Mouse (Mus musculus) kidney, embryonic 15.5 days (tissue): ENCODE results near the gene Tex26. TPM values are rescaled to one million over a fixed set of nuclear protein-coding genes. Genes with fewer than 3 reads are reported as not detected.
A peak's percentile ranks its signal among the peaks of the same experiment; 100 is the strongest.

Experiments
- ATAC-seq: fragments of 200-750 bp; cut with Nextera tagmentation; replicated peaks from 2 replicates; pipeline ENCODE4 v1.8.0; 2017; ENCODE audit warnings: moderate TSS enrichment; ENCODE audit not compliant: low FRiP score
- H3K27ac ChIP-seq: fragments of 300-500 bp; sonication (generic); 2 replicates; pipeline ENCODE4 v1.5.1; 2015; ENCODE audit warnings: mild to moderate bottlenecking, inconsistent platforms
- H3K27me3 ChIP-seq: fragments of 300-500 bp; sonication (generic); 2 replicates; pipeline ENCODE4 v1.6.1; 2015; ENCODE audit warnings: inconsistent platforms
- H3K36me3 ChIP-seq: fragments of 300-500 bp; sonication (generic); 2 replicates; pipeline ENCODE4 v1.6.1; 2015; ENCODE audit warnings: inconsistent platforms
- H3K4me1 ChIP-seq: fragments of 300-500 bp; sonication (generic); 2 replicates; pipeline ENCODE4 v1.6.1; 2015; ENCODE audit warnings: inconsistent platforms
- H3K4me2 ChIP-seq: fragments of 300-500 bp; sonication (generic); 2 replicates; pipeline ENCODE4 v1.6.1; 2015; ENCODE audit warnings: moderate library complexity, mild to moderate bottlenecking, inconsistent platforms
- H3K4me3 ChIP-seq: fragments of 300-500 bp; sonication (generic); replicated peaks from 2 replicates; pipeline ENCODE4 v1.5.1; 2015; ENCODE audit warnings: mild to moderate bottlenecking, inconsistent platforms
- H3K9ac ChIP-seq: fragments of 300-500 bp; sonication (generic); 2 replicates; pipeline ENCODE4 v1.6.1; 2015; ENCODE audit warnings: mild to moderate bottlenecking, inconsistent platforms
- H3K9me3 ChIP-seq: fragments of 300-500 bp; sonication (generic); replicated peaks from 2 replicates; pipeline ENCODE4 v1.6.1; 2016; ENCODE audit warnings: inconsistent platforms
- WGBS: fragments of 180-500 bp; shearing (Covaris S2); methylation state at CpG from one replicate; pipeline ENCODE4 v1.1.7; 2015; ENCODE audit warnings: mixed read lengths; 5-methylcytosine and 5-hydroxymethylcytosine counted together
- polyA plus RNA-seq: library from polyadenylated mRNA; unstranded; fragments of >200 nt; fragmentation: Nextera tagmentation; extraction: Ambion mirVana; gene quantifications from 2 replicates; pipeline ENCODE4 v1.2.1, GENCODE M21; 2015

Tex26 gene
- polyA plus RNA-seq, 1 experiment from 2014 or later = 0.26 TPM

DNA sequence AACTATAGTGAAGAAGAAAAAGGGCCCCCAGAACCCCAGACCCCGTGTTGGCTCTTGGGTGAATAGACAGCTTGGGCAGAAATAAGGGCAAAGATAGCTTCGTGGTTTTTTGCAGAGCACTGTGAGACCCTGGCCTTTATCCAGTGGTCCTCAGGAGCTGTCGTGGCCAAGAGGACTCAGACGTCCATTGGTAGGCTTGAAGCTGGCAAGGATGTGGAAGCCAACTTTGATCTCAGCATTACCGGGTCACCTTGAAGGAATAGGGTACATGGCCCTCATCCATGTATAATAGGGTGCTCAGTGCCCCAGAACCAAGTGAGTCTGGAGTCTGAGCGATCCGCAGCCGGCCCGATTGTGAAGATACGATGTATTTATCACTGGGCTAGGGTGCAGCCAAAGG is 26.8 kb upstream of the Tex26 start:
- Histone ChIP-seq H3K4me2 (no peak overlapping the region), H3K4me3 (no peak overlapping the region), H3K27me3 (peaks cover 38% of the 10 kb centered on the region), H3K27ac (no peak overlapping the region), H3K9ac (no peak overlapping the region), H3K4me1 (peaks cover 12% of the 10 kb centered on the region), H3K9me3 (0 out of 2 replicates have a peak, but pooled peaks cover 1% of the 10 kb centered on the region), H3K36me3 (no peaks in the 10 kb centered on the region)
- 87% methylated on average over 10 of the region's 10 CpGs for WGBS
- ATAC-seq = no peak

GRCm38 (mm10) chr5:149414369-149415167 is 24.9 kb upstream of the Tex26 start:
- Histone ChIP-seq H3K4me2 (no peak overlapping the region), H3K27ac (no peak overlapping the region), H3K9me3 (no peaks in the 10 kb centered on the region), H3K36me3 (no peaks in the 10 kb centered on the region), H3K9ac (no peak overlapping the region), H3K4me3 (no peak overlapping the region), H3K4me1 (peaks cover 12% of the 10 kb centered on the region), H3K27me3 (peaks cover 38% of the 10 kb centered on the region)
- WGBS = 78% methylated on average over 9 of the region's 9 CpGs
- no peak for ATAC-seq

GRCm38 (mm10) chr5:149417381-149417780 is 22.1 kb upstream of the Tex26 start:
- H3K4me2 ChIP-seq = no peak overlapping the region
- H3K27ac ChIP-seq = no peak overlapping the region
- no peaks in the 10 kb centered on the region for H3K36me3 ChIP-seq
- no peak overlapping the region for H3K4me3 ChIP-seq
- H3K9me3 ChIP-seq = no peaks in the 10 kb centered on the region
- 93% methylated on average over 4 of the region's 4 CpGs for WGBS
- peaks cover 17% of the 10 kb centered on the region for H3K27me3 ChIP-seq
- ATAC-seq = no peak
- no peak overlapping the region for H3K9ac ChIP-seq
- H3K4me1 ChIP-seq = no peaks in the 10 kb centered on the region

DNA sequence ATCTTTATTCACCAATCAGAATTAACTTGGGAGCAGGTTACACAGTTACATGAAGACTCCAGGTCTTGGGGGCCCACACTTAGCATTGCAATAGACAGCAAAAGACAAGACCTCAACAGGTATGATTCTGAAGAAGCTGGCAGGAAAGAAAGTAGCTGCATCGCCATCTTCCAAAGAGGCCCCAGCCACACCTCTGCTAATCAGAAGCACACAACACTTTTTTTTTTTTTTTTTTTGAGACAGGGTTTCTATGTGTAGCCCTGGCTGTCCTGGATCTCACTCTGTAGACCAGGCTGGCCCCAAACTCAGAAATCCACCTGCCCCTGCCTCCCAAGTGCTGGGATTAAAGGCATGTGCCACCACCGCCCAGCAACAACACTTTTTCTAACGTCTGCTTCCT is 12.9 kb upstream of the Tex26 start:
- Histone ChIP-seq H3K4me3 (no peak overlapping the region), H3K27me3 (no peaks in the 10 kb centered on the region), H3K9me3 (no peaks in the 10 kb centered on the region), H3K27ac (no peak overlapping the region), H3K4me2 (no peak overlapping the region), H3K36me3 (no peaks in the 10 kb centered on the region), H3K4me1 (peaks cover 10% of the 10 kb centered on the region), H3K9ac (no peak overlapping the region)
- ATAC-seq = no peak
- WGBS = 94% methylated on average over 3 of the region's 3 CpGs

DNA sequence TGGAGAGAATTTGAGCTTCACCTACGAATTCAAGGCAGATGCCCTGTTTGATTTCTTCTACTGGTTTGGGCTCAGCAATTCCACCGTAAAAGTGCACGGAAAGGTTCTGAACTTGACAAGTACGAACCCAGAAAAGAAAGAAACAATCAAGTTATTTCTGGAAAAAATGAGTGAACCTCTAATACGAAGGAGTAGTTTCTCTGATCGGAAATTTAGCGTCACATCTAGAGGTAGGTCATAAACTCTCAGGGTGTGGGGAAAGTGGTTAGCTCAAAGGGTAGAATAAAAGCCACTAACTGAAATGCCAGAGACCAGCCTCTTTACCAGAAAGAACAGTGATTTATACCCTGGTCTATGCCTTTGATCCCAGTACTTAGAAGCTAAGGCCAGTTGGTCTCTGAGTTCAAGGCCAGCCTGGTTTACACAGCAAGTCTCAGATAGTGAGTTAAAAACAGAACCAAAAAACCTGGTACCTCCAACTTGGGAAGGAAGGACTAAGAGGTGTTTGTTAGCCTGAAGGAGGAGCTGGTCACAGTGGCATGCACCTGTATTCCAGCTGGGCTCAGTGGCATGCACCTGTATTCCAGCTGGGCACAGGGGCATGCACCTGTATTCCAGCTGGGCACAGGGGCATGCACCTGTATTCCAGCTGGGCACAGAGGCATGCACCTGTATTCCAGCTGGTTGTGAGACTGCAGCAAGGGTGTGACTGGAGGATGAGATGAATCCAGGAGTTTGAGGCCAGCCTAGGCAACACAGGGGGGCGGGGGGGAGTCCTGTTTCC is 12.0 kb upstream of the Tex26 start:
- 94% methylated on average over 8 of the region's 8 CpGs for WGBS
- Histone ChIP-seq H3K27me3 (no peaks in the 10 kb centered on the region), H3K9ac (no peak overlapping the region), H3K36me3 (no peaks in the 10 kb centered on the region), H3K9me3 (no peaks in the 10 kb centered on the region), H3K27ac (no peak overlapping the region), H3K4me1 (peaks cover 10% of the 10 kb centered on the region), H3K4me3 (no peak overlapping the region), H3K4me2 (no peak overlapping the region)
- no peak for ATAC-seq

DNA sequence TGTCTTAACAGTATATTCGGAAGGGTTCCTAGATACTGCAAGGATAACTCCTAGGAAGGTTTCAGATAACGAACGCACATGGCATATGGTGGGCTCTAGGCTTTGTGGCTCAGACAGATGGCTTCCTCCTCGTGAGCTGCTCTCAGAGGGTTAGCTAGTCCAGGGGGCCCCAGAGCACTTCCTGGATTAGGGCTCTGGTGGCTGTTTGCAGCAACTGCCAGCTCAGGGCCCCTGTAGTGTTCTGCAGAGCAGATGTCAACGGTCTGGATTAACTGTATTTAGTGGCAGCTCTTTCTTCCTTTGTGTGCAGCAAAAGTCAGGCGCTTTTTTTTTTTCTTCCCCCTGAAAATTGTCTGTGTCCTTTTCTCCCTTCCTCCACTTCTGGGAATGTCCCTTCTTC is 11.1 kb upstream of the Tex26 start:
- no peaks in the 10 kb centered on the region for H3K9me3 ChIP-seq
- H3K36me3 ChIP-seq = no peaks in the 10 kb centered on the region
- no peak overlapping the region for H3K9ac ChIP-seq
- H3K4me1 ChIP-seq = peaks cover 10% of the 10 kb centered on the region
- H3K27ac ChIP-seq = peak overlapping the region; percentile 47
- 10% methylated on average over 6 of the region's 6 CpGs for WGBS
- no peaks in the 10 kb centered on the region for H3K27me3 ChIP-seq
- ATAC-seq = 0 out of 2 replicates have a peak, but pooled peaks have one; percentile 15
- no peak overlapping the region for H3K4me3 ChIP-seq
- H3K4me2 ChIP-seq = 0 out of 2 replicates have a peak overlapping the region, but pooled peaks have one; percentile 12

DNA sequence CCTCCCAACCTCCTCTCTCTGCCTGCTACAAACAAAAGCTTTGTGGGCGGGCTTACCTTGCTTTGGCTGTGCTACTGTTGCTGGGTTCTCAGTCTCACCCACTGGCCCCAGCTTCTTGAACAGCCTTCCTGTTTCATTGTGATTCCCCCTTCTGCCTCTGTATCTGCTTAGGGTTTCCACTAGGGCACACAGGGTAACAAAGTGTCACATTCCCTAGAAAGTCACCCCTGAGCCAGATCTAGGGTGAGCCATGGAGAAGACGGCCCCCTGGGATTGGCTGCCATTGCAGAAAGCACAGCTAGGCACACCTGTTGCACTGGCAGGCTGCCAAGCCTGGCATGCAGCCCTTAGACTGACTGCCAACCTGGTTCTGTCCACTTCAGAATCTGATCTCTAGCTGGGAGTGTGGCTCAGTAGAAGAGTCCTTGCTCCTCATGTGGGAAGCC is 10.6 kb upstream of the Tex26 start:
- H3K36me3 ChIP-seq = no peaks in the 10 kb centered on the region
- peak; percentile 70; the same call in 1 of the 2 replicates for ATAC-seq
- no peaks in the 10 kb centered on the region for H3K27me3 ChIP-seq
- H3K4me3 ChIP-seq = no peak overlapping the region
- peaks cover 10% of the 10 kb centered on the region for H3K4me1 ChIP-seq
- no peak overlapping the region for H3K9ac ChIP-seq
- no peaks in the 10 kb centered on the region for H3K9me3 ChIP-seq
- no peak overlapping the region for H3K4me2 ChIP-seq
- WGBS = 59% methylated on average over 2 of the region's 2 CpGs
- peak overlapping the region; percentile 47 for H3K27ac ChIP-seq

DNA sequence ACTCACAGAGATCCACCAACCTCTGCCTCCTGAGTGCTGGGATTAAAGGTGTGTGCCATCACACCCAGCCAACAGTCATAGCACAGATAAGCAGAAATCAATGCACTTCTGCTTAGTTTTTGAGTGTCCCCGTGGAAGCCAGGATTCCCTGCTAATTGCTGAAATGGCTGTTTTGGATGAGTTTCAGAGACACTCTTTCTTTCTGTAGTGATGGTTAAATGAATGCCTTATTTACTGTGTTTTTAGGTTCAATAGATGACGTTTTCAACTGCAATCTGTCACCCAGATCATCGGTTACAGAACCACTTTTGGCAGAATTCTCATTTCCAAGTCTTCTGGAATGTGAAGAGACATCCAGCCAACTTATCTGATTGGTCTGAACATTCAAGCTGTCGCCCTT is 9.9 kb upstream of the Tex26 start:
- Histone ChIP-seq H3K9ac (no peak overlapping the region), H3K4me2 (no peak overlapping the region), H3K4me1 (peaks cover 10% of the 10 kb centered on the region), H3K9me3 (no peaks in the 10 kb centered on the region), H3K4me3 (no peak overlapping the region), H3K27me3 (no peaks in the 10 kb centered on the region), H3K36me3 (no peaks in the 10 kb centered on the region), H3K27ac (no peak overlapping the region)
- WGBS = 83% methylated on average over 4 of the region's 4 CpGs
- ATAC-seq = no peak

- Histone ChIP-seq H3K4me2 (no peak overlapping the region), H3K4me1 (peaks cover 10% of the 10 kb centered on the region), H3K36me3 (no peaks in the 10 kb centered on the region), H3K9me3 (no peaks in the 10 kb centered on the region), H3K9ac (no peak overlapping the region), H3K4me3 (no peak overlapping the region), H3K27ac (no peak overlapping the region), H3K27me3 (no peaks in the 10 kb centered on the region)
- no peak for ATAC-seq
- 89% methylated on average over 3 of the region's 3 CpGs for WGBS
Measured at GRCm38 (mm10) chr5:149430943-149431342, 8.5 kb upstream of the Tex26 start.

DNA sequence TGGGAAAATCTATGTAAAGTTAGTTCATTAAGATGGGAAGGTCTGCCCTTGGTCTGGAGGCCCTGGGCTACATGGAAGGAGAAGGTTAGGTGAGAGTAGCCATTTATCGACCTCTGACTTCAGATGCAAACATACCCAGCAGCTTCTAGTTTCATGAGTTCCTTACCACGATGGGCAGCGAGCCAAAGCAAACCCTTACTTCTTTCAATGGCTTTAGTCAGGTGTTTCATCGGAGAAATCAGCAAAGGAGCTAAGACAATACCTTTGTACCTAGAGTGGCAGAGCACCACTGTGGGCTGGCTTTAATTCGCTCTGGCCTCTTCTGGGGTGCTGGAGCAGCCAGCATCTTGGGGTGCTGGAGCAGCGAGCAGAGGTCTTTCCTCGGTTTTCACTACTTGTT is 5.8 kb upstream of the Tex26 start:
- no peak overlapping the region for H3K9ac ChIP-seq
- H3K4me1 ChIP-seq = peaks cover 4% of the 10 kb centered on the region
- no peaks in the 10 kb centered on the region for H3K36me3 ChIP-seq
- no peak overlapping the region for H3K27ac ChIP-seq
- 57% methylated on average over 7 of the region's 7 CpGs for WGBS
- no peaks in the 10 kb centered on the region for H3K9me3 ChIP-seq
- ATAC-seq = no peak
- H3K27me3 ChIP-seq = no peaks in the 10 kb centered on the region; the same call in 1 of the 2 replicates
- no peak overlapping the region for H3K4me3 ChIP-seq
- H3K4me2 ChIP-seq = no peak overlapping the region

GRCm38 (mm10) chr5:149434141-149434690 is 5.2 kb upstream of the Tex26 start:
- no peak for ATAC-seq
- 30% methylated on average over 9 of the region's 9 CpGs for WGBS
- no peak overlapping the region for H3K27ac ChIP-seq
- no peaks in the 10 kb centered on the region for H3K9me3 ChIP-seq
- no peak overlapping the region for H3K4me3 ChIP-seq
- no peaks in the 10 kb centered on the region; the same call in 1 of the 2 replicates for H3K27me3 ChIP-seq
- H3K4me1 ChIP-seq = peaks cover under 1% of the 10 kb centered on the region
- H3K9ac ChIP-seq = no peak overlapping the region
- H3K36me3 ChIP-seq = no peaks in the 10 kb centered on the region
- no peak overlapping the region for H3K4me2 ChIP-seq

DNA sequence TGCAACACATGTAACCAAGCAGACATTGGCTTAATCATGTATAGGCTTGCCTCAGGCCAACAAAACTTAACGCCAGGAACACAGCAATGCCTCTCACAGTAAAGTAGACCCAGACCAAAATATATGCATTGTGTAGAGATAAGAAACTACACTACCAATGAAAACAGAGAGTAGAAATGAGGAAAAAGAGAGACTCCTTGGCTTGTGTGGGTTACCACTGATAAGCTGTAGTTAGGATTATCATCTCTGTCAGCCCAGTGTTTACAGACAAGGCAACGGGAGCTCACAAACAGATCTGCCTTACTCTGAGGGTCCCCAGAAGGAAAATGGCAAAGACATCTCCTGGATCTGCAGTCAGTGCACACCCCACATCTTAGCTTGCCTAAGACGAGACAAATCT is 2.9 kb upstream of the Tex26 start:
- ATAC-seq = no peak
- peaks cover 15% of the 10 kb centered on the region for H3K4me1 ChIP-seq
- H3K27ac ChIP-seq = no peak overlapping the region
- no peaks in the 10 kb centered on the region for H3K9me3 ChIP-seq
- H3K9ac ChIP-seq = no peak overlapping the region
- H3K4me2 ChIP-seq = no peak overlapping the region
- peaks cover 8% of the 10 kb centered on the region; the same call in 1 of the 2 replicates for H3K27me3 ChIP-seq
- no peaks in the 10 kb centered on the region for H3K36me3 ChIP-seq
- no peak overlapping the region for H3K4me3 ChIP-seq
- WGBS = 75% methylated on average over 3 of the region's 3 CpGs
